Mouse (Mus musculus): Measurements from ENCODE around the gene Id1.

Id1 gene

GRCm38 (mm10) chr2:152753944-152754711 is 18.1 kb downstream of the Id1 start, which contains the start of gene Cox4i2:
Gene Cox4i2 (plus strand): TSS chr2:152754173.
- DNase-seq (ENCODE audit: low read depth): no peak

GRCm38 (mm10) chr2:152756474-152757393 is 20.7 kb downstream of the Id1 start:
- no peak for DNase-seq (ENCODE audit: low read depth)

DNA sequence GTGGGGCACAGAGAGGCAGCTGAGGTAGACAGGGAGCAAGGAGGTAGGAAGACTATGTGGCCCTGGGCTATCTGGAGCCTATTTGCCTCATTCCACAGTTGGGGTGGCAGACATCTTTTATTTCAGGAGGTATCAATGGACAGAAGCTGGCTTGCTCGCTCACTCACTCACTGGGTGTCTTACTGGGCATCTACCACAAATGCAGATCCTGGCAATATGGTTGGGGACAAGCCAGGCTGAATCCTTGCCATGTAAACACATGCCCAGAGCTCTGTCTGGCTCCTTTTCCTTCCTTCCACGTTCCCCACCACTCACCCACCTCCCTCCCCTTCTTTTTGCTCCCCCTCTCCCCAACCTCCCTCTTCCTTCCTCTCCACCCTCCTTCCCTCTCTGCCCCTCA is 21.4 kb downstream of the Id1 start:
- DNase-seq (ENCODE audit: low read depth): no peak

DNA sequence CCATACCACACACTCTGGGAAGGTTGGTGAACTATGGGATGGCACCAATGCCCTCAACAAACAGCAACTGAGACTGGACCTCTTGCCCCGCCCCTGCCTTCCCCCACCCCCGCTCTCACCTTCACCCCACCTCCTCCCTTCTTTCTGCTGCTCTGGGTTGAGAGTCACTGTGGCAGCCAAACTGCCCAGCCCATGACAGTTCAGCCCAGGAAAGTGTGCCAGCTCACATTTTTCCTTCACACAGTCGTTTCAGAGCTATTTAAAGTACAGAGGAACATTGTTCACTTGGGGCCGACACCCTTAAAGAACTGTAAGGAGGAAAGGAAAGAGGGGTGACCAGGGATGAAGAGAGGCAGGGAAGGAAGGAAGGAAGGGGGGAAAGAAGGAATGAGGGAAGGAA is 22.3 kb downstream of the Id1 start:
- DNase-seq (ENCODE audit: low read depth): no peak

- no peak for DNase-seq (ENCODE audit: low read depth)
These were observed 27.3 kb downstream of the Id1 start for GRCm38 (mm10) chr2:152763310-152763709.

GRCm38 (mm10) chr2:152764172-152765044 is 28.4 kb downstream of the Id1 start:
- no peak for DNase-seq (ENCODE audit: low read depth)

GRCm38 (mm10) chr2:152765045-152765674 is 29.1 kb downstream of the Id1 start:
- DNase-seq (ENCODE audit: low read depth): no peak

DNA sequence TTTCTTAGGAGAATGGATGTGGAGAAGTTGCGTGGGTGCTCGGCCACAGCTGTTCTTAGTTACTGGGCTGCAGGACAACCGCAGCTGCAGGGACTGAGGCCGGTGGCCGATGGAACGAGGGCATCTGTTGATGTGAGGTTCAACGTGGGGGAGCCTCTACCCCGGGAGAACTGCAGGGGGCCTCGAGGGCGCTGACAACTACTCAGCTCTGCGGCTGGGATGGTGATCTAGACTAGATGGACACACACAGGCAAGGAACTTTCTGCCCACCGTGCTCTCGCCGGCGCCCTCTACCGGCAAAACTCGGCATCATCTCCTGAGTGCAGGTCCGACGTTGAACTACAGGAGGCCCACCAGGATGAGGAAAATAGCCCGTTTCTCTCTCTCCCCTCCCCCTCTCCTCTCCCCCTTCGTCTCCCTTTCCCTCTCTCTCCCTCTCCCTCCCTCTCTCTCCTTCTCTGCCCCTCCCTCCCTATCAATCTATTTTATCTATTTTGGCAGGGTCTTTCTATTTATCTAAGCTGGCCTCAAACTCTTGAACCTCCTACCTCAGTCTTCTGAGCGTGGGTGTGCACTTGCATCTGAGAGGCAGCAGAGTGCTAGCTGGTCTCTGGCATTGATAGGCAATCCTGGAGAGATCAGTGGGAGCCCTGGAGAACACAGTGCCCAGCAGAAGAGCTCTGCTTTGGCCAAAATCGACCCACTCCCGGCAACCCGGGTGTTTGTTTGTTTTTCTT is 30.5 kb downstream of the Id1 start:
- peak; percentile 90 for DNase-seq (ENCODE audit: low read depth)

DNA sequence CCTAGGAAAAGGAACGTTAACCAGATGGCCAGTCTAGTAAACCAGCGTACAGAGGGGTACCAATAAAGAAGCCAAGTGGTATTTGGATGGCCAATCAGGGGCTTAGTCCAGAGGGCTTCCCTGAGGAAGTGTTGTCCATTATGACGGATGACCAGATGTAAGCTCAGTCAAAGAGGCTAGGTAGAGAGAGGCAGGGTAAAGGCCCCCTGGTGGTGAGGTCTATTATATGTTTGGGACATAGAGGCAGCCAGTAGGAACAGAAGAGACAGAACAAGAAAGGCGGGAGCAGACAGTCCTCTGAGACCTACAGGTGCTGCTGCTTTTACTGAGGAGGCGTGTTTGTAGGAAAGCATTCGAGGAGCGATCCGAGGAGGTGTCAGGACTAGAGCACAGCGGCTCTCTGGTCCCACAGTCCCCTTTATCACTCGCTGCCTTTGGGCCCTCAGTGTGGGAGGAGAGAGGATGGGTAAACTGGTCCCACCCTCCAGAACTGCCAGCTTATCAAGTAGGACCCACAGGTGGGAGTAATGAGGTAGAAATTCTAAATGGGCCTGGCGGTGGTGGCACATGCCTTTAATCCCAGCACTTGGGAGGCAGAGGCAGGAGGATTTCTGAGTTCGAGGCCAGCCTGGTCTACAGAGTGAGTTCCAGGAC is 31.7 kb downstream of the Id1 start:
- no peak for DNase-seq (ENCODE audit: low read depth)

GRCm38 (mm10) chr2:152769677-152770076 is 33.6 kb downstream of the Id1 start:
- no peak for DNase-seq (ENCODE audit: low read depth)

DNA sequence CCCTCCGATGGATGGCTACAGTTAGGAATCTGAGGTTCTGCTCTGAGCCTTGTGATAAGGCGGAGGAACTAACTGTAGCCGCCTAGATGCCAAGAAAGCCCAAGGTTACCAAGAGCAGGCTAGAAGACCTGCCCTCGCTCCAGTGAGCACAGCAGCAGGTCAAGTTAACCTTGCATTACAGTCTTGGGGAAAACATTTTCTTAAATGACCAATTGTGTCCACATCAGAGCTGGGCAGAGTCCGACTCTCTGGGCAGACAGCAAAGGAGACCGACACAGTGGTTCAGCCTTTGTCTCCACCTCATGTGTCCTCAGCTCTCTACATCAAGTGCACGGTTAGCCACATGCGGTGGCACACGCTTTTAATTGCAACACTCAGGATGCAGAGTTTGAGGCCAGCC is 35.5 kb downstream of the Id1 start:
- DNase-seq (ENCODE audit: low read depth): no peak

DNA sequence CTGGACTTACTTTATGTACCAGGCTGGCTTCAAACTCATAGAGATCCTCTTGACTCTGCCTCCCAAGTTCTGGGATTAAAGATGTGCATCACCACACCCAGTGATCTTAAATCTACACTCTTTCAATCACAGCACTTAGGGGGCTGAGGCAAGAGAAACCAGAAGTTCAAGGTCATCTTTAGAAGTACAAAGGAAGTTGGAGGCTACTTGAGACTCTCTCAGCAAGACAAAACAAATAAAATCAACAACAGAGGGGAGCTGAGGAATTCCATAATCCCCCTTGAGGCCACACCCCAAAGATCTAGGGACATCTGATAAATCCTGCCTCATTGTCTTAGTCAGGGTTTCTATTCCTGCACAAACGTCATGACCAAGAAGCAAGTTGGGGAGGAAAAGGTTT is 36.2 kb downstream of the Id1 start:
- DNase-seq (ENCODE audit: low read depth): no peak

- DNase-seq (ENCODE audit: low read depth): no peak
These were observed 39.3 kb downstream of the Id1 start for GRCm38 (mm10) chr2:152775357-152775756.

- no peak for DNase-seq (ENCODE audit: low read depth)
These were observed 40.0 kb downstream of the Id1 start for GRCm38 (mm10) chr2:152776019-152776418.

- DNase-seq (ENCODE audit: low read depth): no peak
These were observed 40.4 kb downstream of the Id1 start for GRCm38 (mm10) chr2:152776435-152776834.

DNA sequence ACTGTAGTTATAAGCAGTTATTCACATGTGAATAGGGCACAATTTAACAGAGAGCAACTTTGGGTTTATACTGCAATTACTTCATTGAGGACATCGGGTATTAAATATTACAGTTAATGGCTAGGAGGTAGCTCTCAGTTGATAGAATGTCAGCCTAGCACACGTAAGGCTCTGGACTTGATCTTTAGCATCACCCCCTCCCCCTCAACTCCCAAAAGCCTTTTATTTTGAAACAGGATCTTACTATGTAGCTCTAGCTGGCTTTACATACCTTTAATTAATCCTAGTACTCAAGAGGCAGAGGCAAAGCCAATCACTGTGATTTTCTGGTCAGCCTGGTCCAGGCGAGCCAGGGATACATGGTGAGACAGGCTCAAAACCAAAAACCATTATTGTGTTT is 41.0 kb downstream of the Id1 start:
- no peak for DNase-seq (ENCODE audit: low read depth)

- no peak for DNase-seq (ENCODE audit: low read depth)
These were observed 44.4 kb downstream of the Id1 start for GRCm38 (mm10) chr2:152780466-152780865.

DNA sequence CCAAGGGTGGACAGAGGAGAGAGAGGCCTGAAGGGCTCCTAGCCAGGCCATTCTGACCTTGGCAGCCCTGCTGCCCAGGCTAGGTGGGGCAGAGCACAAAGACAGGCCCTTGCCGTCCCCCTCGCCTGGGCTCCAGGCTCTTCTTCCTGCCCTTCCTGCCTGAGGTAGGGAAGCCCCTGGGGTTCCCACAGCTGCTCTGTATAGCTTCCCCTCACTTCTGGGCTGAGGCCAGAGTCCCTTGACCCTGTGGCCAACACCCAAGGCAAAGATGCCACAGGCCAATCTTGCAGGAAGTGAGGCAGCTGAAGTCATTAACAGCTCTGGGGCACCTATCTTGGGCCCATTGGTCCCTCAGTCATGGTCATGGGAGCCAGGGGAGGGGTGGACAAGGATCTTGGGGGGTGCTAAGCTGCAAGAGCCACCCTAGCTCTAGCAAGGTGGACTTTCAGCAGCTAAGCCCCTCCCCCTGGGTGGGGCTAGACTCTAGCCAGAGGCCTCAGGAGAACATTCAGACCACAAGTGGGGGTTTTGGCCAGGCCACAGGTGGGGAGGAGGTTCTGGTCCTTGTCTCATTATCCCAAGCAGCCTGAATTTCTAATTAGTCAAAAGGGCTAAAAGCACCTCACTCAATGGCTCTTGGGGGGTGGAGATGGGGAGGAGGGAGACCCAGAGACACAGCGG is 45.1 kb downstream of the Id1 start:
- DNase-seq (ENCODE audit: low read depth): no peak

DNA sequence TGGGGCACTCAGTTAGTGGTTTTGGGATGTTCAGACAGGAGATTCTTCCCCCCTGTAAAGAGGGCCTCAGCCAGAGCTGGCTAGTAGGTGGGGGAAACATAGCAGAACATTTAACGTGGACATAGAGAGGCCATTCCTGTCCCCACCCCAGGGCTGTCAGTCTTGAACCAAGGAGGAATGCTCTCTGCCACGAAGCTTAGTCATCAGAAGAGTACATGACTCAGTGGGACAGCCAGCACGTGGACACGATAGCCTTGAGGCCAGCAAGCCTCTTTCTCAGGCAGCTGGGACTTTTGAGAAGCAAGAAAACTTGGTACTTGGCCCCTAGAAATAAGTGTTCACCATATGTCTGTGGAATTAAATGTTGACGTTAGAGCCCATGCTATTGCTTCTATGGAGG is 46.6 kb downstream of the Id1 start:
- DNase-seq (ENCODE audit: low read depth): no peak

DNA sequence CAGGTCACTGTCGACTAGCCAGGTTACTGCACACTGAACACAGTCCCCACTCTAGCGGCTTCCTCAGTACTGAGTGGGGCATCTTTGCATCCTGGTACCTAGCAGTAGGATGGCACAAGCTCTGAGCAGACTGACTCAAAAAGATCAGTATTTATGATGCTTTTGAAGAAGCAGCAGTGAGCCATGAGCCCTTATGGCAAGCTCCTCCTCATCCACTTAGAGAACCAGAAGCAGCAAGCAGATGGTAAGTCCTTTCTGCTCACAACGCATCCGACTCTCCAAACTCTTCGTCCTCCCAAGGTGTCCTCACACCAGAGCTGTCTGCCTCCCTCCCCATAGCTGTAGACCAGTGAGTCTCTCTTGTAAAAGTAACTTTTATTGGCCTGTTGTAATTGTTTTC is 47.2 kb downstream of the Id1 start:
- no peak for DNase-seq (ENCODE audit: low read depth)
